Mouse (Mus musculus) cerebellum, adult 2 months (tissue): ENCODE results near the gene Ephb6.

ENCODE experiments used
- CTCF ChIP-seq: fragments of 200-500 bp; IDR thresholded peaks from 2 replicates; pipeline ENCODE4 v1.5.1; 2011; ENCODE audit warnings: low read depth, mild to moderate bottlenecking, control low read depth, low read length, moderate library complexity, borderline replicate concordance; ENCODE audit not compliant: insufficient read depth
- POLR2A ChIP-seq: fragments of 200-500 bp; IDR thresholded peaks from 2 replicates; pipeline ENCODE4 v1.6.1; 2011; ENCODE audit warnings: low read length, control low read depth, borderline replicate concordance; ENCODE audit not compliant: insufficient read depth

- no peak for TF ChIP-seq POLR2A
- TF ChIP-seq CTCF = no peak
Observed at GRCm38 (mm10) chr6:41559331-41559730, 46.0 kb upstream of the Ephb6 start.
